ENCODE assay signal across 27 mouse cellular contexts in genomic region chr7:28591862-28592261, GRCm38 (mm10). TPM values are rescaled to one million over a fixed set of nuclear protein-coding genes. Genes with fewer than 3 reads are reported as not detected.
DNase-seq lines count a peak whose midpoint lies in the region; ATAC-seq and TF ChIP-seq lines count a peak whose summit lies in the region.
"Had no signal": no experiment of that assay in that cellular context is flagged by ENCODE, and none has a peak within 500 bp of the region (broad histone marks: within the 10 kb centered on the region; RNA-seq: fewer than 3 reads in every experiment).

No protein-coding gene starts in this region.

- H3K27ac ChIP-seq in intestine, embryonic 14.5 days (ENCODE audit: low read depth) = peak overlapping the region; percentile 36; the same call in 1 of the 2 replicates
- H3K27ac ChIP-seq in intestine, embryonic 16.5 days (ENCODE audit: low read length) = no peak overlapping the region; the same call in 1 of the 2 replicates
- H3K27ac ChIP-seq in liver, embryonic 15.5 days (replicated peaks) = peak overlapping the region; percentile 41; the same call in 1 of the 2 replicates
- peak overlapping the region; percentile 49; the same call in 1 of the 2 replicates for H3K27ac ChIP-seq in stomach, postnatal 0 days (replicated peaks)
- H3K27ac ChIP-seq in forebrain, embryonic 10.5 days = no peak overlapping the region
- H3K27ac ChIP-seq: forebrain, embryonic 15.5 days; hindbrain, embryonic 13.5 days; hindbrain, postnatal 0 days had no signal

- peaks cover 76% of the 10 kb centered on the region for H3K4me1 ChIP-seq in intestine, embryonic 14.5 days (replicated peaks; ENCODE audit: control insufficient read depth, insufficient read depth, low read length)
- H3K4me1 ChIP-seq in intestine, embryonic 16.5 days (ENCODE audit: control insufficient read depth, insufficient read depth, low read length) = peaks cover 86% of the 10 kb centered on the region
- peaks cover 90% of the 10 kb centered on the region for H3K4me1 ChIP-seq in liver, embryonic 15.5 days (replicated peaks)
- peaks cover 20% of the 10 kb centered on the region; the same call in 1 of the 2 replicates for H3K4me1 ChIP-seq in stomach, postnatal 0 days (replicated peaks; ENCODE audit: control insufficient read depth, insufficient read depth)
- H3K4me1 ChIP-seq in forebrain, embryonic 10.5 days = peaks cover 94% of the 10 kb centered on the region

- H3K36me3 ChIP-seq in intestine, embryonic 14.5 days (ENCODE audit: control insufficient read depth, insufficient read depth, low read length) = peaks cover 10% of the 10 kb centered on the region; the same call in 1 of the 2 replicates
- H3K36me3 ChIP-seq in intestine, embryonic 16.5 days (ENCODE audit: control insufficient read depth, insufficient read depth, low read length) = no peaks in the 10 kb centered on the region
- H3K36me3 ChIP-seq in liver, embryonic 15.5 days (replicated peaks) = peaks cover 20% of the 10 kb centered on the region; the same call in 1 of the 2 replicates
- no peaks in the 10 kb centered on the region; the same call in 1 of the 2 replicates for H3K36me3 ChIP-seq in stomach, postnatal 0 days (ENCODE audit: control insufficient read depth, insufficient read depth, low read length)
- H3K36me3 ChIP-seq in forebrain, embryonic 10.5 days (replicated peaks) = peaks cover 20% of the 10 kb centered on the region
- H3K36me3 ChIP-seq: forebrain, embryonic 15.5 days; heart, embryonic 15.5 days; hindbrain, embryonic 13.5 days; intestine, embryonic 15.5 days had no signal

- no peak overlapping the region for H3K4me2 ChIP-seq in intestine, embryonic 14.5 days (ENCODE audit: low read length)
- no peak overlapping the region for H3K4me2 ChIP-seq in intestine, embryonic 16.5 days (ENCODE audit: low read depth, low read length)
- H3K4me2 ChIP-seq in liver, embryonic 15.5 days = no peak overlapping the region
- no peak overlapping the region for H3K4me2 ChIP-seq in stomach, postnatal 0 days (replicated peaks; ENCODE audit: low read depth)
- H3K4me2 ChIP-seq: embryonic facial prominence, embryonic 15.5 days; forebrain, embryonic 15.5 days; heart, embryonic 15.5 days; hindbrain, embryonic 13.5 days had no signal

- H3K9ac ChIP-seq in intestine, embryonic 14.5 days (ENCODE audit: low read length) = no peak overlapping the region
- no peak overlapping the region for H3K9ac ChIP-seq in intestine, embryonic 16.5 days (ENCODE audit: low read depth, low read length)
- no peak overlapping the region for H3K9ac ChIP-seq in liver, embryonic 15.5 days
- H3K9ac ChIP-seq in stomach, postnatal 0 days (ENCODE audit: low read length) = no peak overlapping the region
- H3K9ac ChIP-seq: embryonic facial prominence, embryonic 15.5 days; forebrain, embryonic 15.5 days; heart, embryonic 15.5 days; hindbrain, embryonic 13.5 days; intestine, embryonic 15.5 days had no signal

- ATAC-seq in intestine, embryonic 14.5 days (replicated peaks; ENCODE audit: low FRiP score, low TSS enrichment, low read depth) = no peak
- ATAC-seq in intestine, embryonic 16.5 days = no peak
- no peak for ATAC-seq in liver, embryonic 15.5 days (ENCODE audit: insufficient read depth)
- ATAC-seq in stomach, postnatal 0 days (ENCODE audit: low FRiP score, low TSS enrichment) = no peak
- ATAC-seq: CD4-positive, CD25-positive, alpha-beta regulatory T cell, adult 4 months; forebrain, embryonic 15.5 days; hindbrain, postnatal 0 days; intestine, embryonic 15.5 days had no signal

- TF ChIP-seq CTCF in stomach, postnatal 0 days (IDR thresholded peaks at IDR 0.05; ENCODE audit: low read depth) = no peak

- WGBS in intestine, embryonic 14.5 days = 56% methylated on average over 1 of the region's 1 CpGs
- WGBS in intestine, embryonic 16.5 days = 65% methylated on average over 1 of the region's 1 CpGs
- WGBS in liver, embryonic 15.5 days (ENCODE audit: insufficient replicate concordance) = 50% methylated on average over 1 of the region's 1 CpGs
- WGBS in stomach, postnatal 0 days = 81% methylated on average over 1 of the region's 1 CpGs
- 74% methylated on average over 1 of the region's 1 CpGs for WGBS in forebrain, embryonic 10.5 days

- H3K27me3 ChIP-seq in intestine, embryonic 14.5 days (replicated peaks; ENCODE audit: control insufficient read depth, insufficient read depth, low read length) = no peaks in the 10 kb centered on the region
- no peaks in the 10 kb centered on the region for H3K27me3 ChIP-seq in intestine, embryonic 16.5 days (replicated peaks; ENCODE audit: control insufficient read depth, insufficient read depth, low read length)
- no peaks in the 10 kb centered on the region for H3K27me3 ChIP-seq in liver, embryonic 15.5 days
- no peaks in the 10 kb centered on the region for H3K27me3 ChIP-seq in stomach, postnatal 0 days (ENCODE audit: control insufficient read depth, insufficient read depth, low read length)
- no peaks in the 10 kb centered on the region for H3K27me3 ChIP-seq in forebrain, embryonic 10.5 days (ENCODE audit: poor library complexity, severe bottlenecking)
- H3K27me3 ChIP-seq: embryonic facial prominence, embryonic 15.5 days; forebrain, embryonic 15.5 days; heart, embryonic 15.5 days; hindbrain, embryonic 13.5 days; intestine, embryonic 15.5 days had no signal

- TF ChIP-seq EP300 in stomach, postnatal 0 days (optimal IDR thresholded peaks at IDR 0.05) = no peak

- DNase-seq in cerebellum, adult 9-10 months = peak; percentile 1
- no peak for DNase-seq in cerebellum, adult 11-12 months
- DNase-seq in intestine, embryonic 14.5 days (ENCODE audit: low spot score) = no peak
- no peak for DNase-seq in liver
- DNase-seq in stomach, postnatal 0 days (ENCODE audit: low spot score) = no peak
- DNase-seq in forebrain, embryonic 10.5 days (ENCODE audit: extremely low spot score, low spot score) = no peak
- DNase-seq: adrenal gland, postnatal 10 days; B cell, adult 2 months; cerebellum, adult 11 months; cerebellum, adult 9-11 months; cerebellum, postnatal 36 days; gastrocnemius, postnatal 36 days; heart, adult 11 months; heart, postnatal 14 days had no signal

- no peaks in the 10 kb centered on the region for H3K9me3 ChIP-seq in intestine, embryonic 14.5 days (ENCODE audit: control insufficient read depth, low read length)
- no peaks in the 10 kb centered on the region for H3K9me3 ChIP-seq in intestine, embryonic 16.5 days (ENCODE audit: control insufficient read depth, low read length)
- H3K9me3 ChIP-seq in liver, embryonic 15.5 days (replicated peaks) = no peaks in the 10 kb centered on the region
- no peaks in the 10 kb centered on the region for H3K9me3 ChIP-seq in stomach, postnatal 0 days (ENCODE audit: control insufficient read depth, low read length)
- H3K9me3 ChIP-seq in forebrain, embryonic 10.5 days = no peaks in the 10 kb centered on the region
- H3K9me3 ChIP-seq: embryonic facial prominence, embryonic 15.5 days; forebrain, embryonic 15.5 days; heart, embryonic 15.5 days; hindbrain, embryonic 13.5 days; intestine, embryonic 15.5 days had no signal

- H3K4me3 ChIP-seq in intestine, embryonic 14.5 days (ENCODE audit: low read depth, low read length) = no peak overlapping the region
- no peak overlapping the region for H3K4me3 ChIP-seq in intestine, embryonic 16.5 days (ENCODE audit: low read length)
- no peak overlapping the region for H3K4me3 ChIP-seq in liver, embryonic 15.5 days (replicated peaks)
- H3K4me3 ChIP-seq in stomach, postnatal 0 days (ENCODE audit: low read depth, low read length) = no peak overlapping the region
- H3K4me3 ChIP-seq in forebrain, embryonic 10.5 days = no peak overlapping the region
- H3K4me3 ChIP-seq: embryonic facial prominence, embryonic 15.5 days; erythroblast, embryonic 14.5 days; forebrain, embryonic 15.5 days; heart, embryonic 15.5 days; hindbrain, embryonic 13.5 days; intestine, embryonic 15.5 days had no signal

RNA-seq across cellular contexts. Expression of gene Samd4b, which starts 6.1 kb away (rescaled TPM):
- polyA plus RNA-seq in intestine, embryonic 14.5 days (2014; fragmentation: Nextera tagmentation; extraction: Ambion mirVana) = 26.7 and 27.7 TPM in 2 replicates
- polyA plus RNA-seq in intestine, embryonic 16.5 days (2015; fragmentation: Nextera tagmentation; extraction: Ambion mirVana) = 7.8 and 9.7 TPM in 2 replicates
- polyA plus RNA-seq in liver, embryonic 15.5 days (2015; fragmentation: Nextera tagmentation; extraction: Ambion mirVana) = 5.6 and 6.6 TPM in 2 replicates
- 9.8 and 12.0 TPM in 2 replicates for polyA plus RNA-seq in stomach, postnatal 0 days (2015; fragmentation: Nextera tagmentation; extraction: Ambion mirVana)
- polyA plus RNA-seq in forebrain, embryonic 10.5 days (2016; fragmentation: Nextera tagmentation; extraction: Ambion mirVana) = 29.9 and 30.7 TPM in 2 replicates

RNA-seq across cellular contexts. Expression of gene Pak4, which starts 6.1 kb away (rescaled TPM):
- polyA plus RNA-seq in intestine, embryonic 14.5 days (2014; fragmentation: Nextera tagmentation; extraction: Ambion mirVana) = 50.2 and 50.8 TPM in 2 replicates
- 51.2 and 55.4 TPM in 2 replicates for polyA plus RNA-seq in intestine, embryonic 16.5 days (2015; fragmentation: Nextera tagmentation; extraction: Ambion mirVana)
- polyA plus RNA-seq in liver, embryonic 15.5 days (2015; fragmentation: Nextera tagmentation; extraction: Ambion mirVana) = 17.9 and 19.2 TPM in 2 replicates
- polyA plus RNA-seq in stomach, postnatal 0 days (2015; fragmentation: Nextera tagmentation; extraction: Ambion mirVana) = 33.9 and 34.1 TPM in 2 replicates
- 66.0 and 69.9 TPM in 2 replicates for polyA plus RNA-seq in forebrain, embryonic 10.5 days (2016; fragmentation: Nextera tagmentation; extraction: Ambion mirVana)

RNA-seq across cellular contexts. Expression of gene Acp7, which starts 39.3 kb away (rescaled TPM):
- not detected in 2 replicates for polyA plus RNA-seq in intestine, embryonic 14.5 days (2014; fragmentation: Nextera tagmentation; extraction: Ambion mirVana)
- polyA plus RNA-seq in intestine, embryonic 16.5 days (2015; fragmentation: Nextera tagmentation; extraction: Ambion mirVana) = not detected in 2 replicates
- polyA plus RNA-seq in liver, embryonic 15.5 days (2015; fragmentation: Nextera tagmentation; extraction: Ambion mirVana) = not detected in 2 replicates
- 10.9 and 12.4 TPM in 2 replicates for polyA plus RNA-seq in stomach, postnatal 0 days (2015; fragmentation: Nextera tagmentation; extraction: Ambion mirVana)
- not detected in 2 replicates for polyA plus RNA-seq in forebrain, embryonic 10.5 days (2016; fragmentation: Nextera tagmentation; extraction: Ambion mirVana)
- polyA plus RNA-seq: CD4-positive, CD25-positive, alpha-beta regulatory T cell, adult 4 months; embryonic facial prominence, embryonic 11.5 days; erythroblast, embryonic 14.5 days; forebrain, embryonic 11.5 days; forebrain, embryonic 15.5 days; heart, embryonic 15.5 days; hindbrain, embryonic 13.5 days had no signal

RNA-seq across cellular contexts. Expression of gene Nccrp1, which starts 44.8 kb away (rescaled TPM):
- polyA plus RNA-seq in intestine, embryonic 14.5 days (2014; fragmentation: Nextera tagmentation; extraction: Ambion mirVana) = not detected in 2 replicates
- 0.09 and 0.20 TPM in 2 replicates for polyA plus RNA-seq in intestine, embryonic 16.5 days (2015; fragmentation: Nextera tagmentation; extraction: Ambion mirVana)
- polyA plus RNA-seq in liver, embryonic 15.5 days (2015; fragmentation: Nextera tagmentation; extraction: Ambion mirVana) = not detected in 2 replicates
- 20.1 and 27.2 TPM in 2 replicates for polyA plus RNA-seq in stomach, postnatal 0 days (2015; fragmentation: Nextera tagmentation; extraction: Ambion mirVana)
- not detected in 2 replicates for polyA plus RNA-seq in forebrain, embryonic 10.5 days (2016; fragmentation: Nextera tagmentation; extraction: Ambion mirVana)
- polyA plus RNA-seq: CD4-positive, CD25-positive, alpha-beta regulatory T cell, adult 4 months; embryonic facial prominence, embryonic 11.5 days; forebrain, embryonic 11.5 days; forebrain, embryonic 15.5 days; heart, embryonic 15.5 days; hindbrain, embryonic 13.5 days; intestine, embryonic 15.5 days had no signal

RNA-seq across cellular contexts. Expression of gene Sycn, which starts 51.2 kb away (rescaled TPM):
- 15.7 and 17.9 TPM in 2 replicates for polyA plus RNA-seq in intestine, embryonic 14.5 days (2014; fragmentation: Nextera tagmentation; extraction: Ambion mirVana)
- polyA plus RNA-seq in intestine, embryonic 16.5 days (2015; fragmentation: Nextera tagmentation; extraction: Ambion mirVana) = 94.3 and 150 TPM in 2 replicates
- 0.68 TPM in 1 of 2 replicates, not detected in the other for polyA plus RNA-seq in liver, embryonic 15.5 days (2015; fragmentation: Nextera tagmentation; extraction: Ambion mirVana)
- 87.1 and 87.6 TPM in 2 replicates for polyA plus RNA-seq in stomach, postnatal 0 days (2015; fragmentation: Nextera tagmentation; extraction: Ambion mirVana)
- not detected in 2 replicates for polyA plus RNA-seq in forebrain, embryonic 10.5 days (2016; fragmentation: Nextera tagmentation; extraction: Ambion mirVana)
- polyA plus RNA-seq: brain, embryonic 14.5 days; CD4-positive, CD25-positive, alpha-beta regulatory T cell, adult 4 months; embryonic facial prominence, embryonic 11.5 days; embryonic facial prominence, embryonic 15.5 days; erythroblast, embryonic 14.5 days; forebrain, embryonic 11.5 days; forebrain, embryonic 15.5 days; heart, embryonic 15.5 days; hindbrain, embryonic 13.5 days; hindbrain, postnatal 0 days had no signal

Comparison
In these comparisons a context has a peak if more than half of its experiments do, and no peak if none do; other contexts are left out.
1. H3K27ac ChIP-seq: peak in intestine, embryonic 14.5 days (single experiment), liver, embryonic 15.5 days (single experiment) and stomach, postnatal 0 days (single experiment); none in intestine, embryonic 16.5 days (single experiment) and forebrain, embryonic 10.5 days (single experiment).